Mouse (Mus musculus): ENCODE data around the gene 6030452D12Rik.

6030452D12Rik gene

DNA sequence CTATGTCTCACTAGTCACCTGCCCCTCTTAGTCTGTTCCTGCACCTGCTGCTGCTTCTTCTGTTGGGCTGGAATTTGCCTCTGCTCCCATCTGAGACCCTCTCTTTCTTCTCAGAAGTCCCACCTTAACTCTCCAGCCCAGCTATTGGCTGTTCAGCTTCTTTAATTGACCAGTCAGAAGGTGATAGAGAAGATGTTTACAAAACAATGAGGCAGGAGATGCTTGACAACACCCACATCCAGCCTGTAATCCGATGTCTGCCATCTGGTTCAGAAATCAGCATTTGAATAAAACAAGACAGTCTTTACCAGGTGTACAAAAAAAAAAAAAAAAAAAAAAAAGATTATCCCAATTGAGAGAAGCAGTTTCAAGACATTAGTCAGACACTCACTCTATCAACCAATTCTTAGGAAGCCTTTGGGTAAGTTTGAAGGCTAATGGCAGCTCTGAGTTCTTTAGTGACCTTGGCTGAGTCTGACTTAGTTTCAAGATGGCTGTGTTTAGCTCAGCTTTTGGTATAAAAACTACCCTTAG is 15.7 kb downstream of the 6030452D12Rik start:
- in situ Hi-C loops (cut with MboI; ENCODE audit: unreplicated experiment in 2 of 2) = no loop called here

DNA sequence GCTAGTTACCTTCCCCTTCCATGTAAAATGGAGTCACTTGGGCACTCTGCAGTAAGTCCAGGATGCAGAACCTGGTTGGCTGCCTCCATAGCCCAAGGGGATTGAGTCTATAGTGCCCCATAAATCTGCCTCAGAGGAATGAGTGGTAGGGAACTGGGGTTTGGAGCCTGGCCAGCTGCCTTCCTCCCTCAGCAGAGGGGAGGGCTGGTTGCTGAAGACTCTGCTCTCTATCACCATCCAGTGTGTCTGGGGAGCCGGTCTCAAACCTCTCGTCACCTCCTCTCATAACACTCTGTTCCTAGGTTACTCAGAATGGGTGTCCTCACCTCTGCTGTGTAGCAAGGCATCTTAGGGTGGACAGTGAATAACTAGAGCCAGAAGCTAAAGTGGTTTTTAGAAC is 16.3 kb downstream of the 6030452D12Rik start:
- in situ Hi-C loops (cut with MboI; ENCODE audit: unreplicated experiment in 2 of 2) = no loop called here

DNA sequence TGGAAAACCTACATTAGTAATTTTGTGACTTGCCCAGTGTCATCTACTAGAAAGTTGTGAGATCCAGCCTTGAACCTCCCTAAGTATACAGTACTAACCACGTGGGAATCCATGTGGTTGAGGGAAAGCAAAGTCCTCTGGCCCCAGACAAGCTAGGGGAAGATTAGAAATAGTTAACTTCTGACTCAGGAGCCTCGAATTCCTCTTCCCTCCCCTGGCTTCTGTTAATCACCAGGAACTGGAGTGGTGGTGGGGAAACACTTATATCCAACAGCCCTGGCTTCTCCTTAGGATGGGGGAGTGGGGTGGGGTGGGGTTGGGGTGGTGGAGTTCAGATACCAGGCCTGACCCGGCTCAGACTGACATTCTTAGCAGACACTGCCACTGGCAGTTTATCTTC is 18.4 kb downstream of the 6030452D12Rik start:
- in situ Hi-C loops (cut with MboI; ENCODE audit: unreplicated experiment in 2 of 2) = no loop called here

DNA sequence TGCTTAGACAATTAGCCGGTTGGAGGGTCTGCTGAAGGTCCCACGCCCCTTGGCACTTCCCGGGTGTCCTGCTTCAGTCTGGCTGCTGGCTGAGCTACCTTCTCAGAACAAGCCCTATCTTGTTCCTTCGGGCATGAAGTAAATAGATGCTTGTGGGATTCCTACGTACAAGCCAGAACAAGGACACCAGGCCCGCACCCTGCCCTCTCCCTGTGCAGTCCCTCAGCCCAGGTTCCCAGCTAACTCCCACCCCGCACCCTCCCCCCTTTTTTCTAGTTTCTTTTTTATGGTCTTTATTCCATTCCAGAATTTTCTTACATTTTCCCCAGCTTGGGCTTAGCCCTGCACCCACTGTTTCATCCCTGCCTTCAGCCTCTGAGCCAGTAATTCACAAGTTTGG is 20.3 kb downstream of the 6030452D12Rik start:
- in situ Hi-C loops (cut with MboI; ENCODE audit: unreplicated experiment in 2 of 2) = no loop called here

DNA sequence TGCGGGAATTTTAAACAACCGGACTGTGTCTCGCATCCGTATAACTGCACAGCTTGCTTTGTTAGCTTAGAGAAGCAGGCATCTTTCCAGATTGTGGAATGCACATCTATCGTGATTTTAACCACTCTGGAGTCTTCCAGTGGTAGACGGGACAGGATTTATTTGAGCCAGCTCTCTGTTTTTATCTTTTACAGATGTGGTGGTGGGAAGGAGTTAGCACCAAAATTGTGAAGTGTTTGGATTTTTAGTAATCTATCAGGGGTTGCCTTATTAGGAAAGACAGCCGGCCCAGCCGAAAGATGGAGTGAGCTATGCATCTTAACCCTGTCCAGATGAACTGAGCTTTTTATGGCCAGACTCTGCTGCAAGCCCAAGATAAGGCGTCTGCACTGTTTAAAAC is 21.5 kb downstream of the 6030452D12Rik start:
- in situ Hi-C loops (cut with MboI; ENCODE audit: unreplicated experiment in 2 of 2) = no loop called here

DNA sequence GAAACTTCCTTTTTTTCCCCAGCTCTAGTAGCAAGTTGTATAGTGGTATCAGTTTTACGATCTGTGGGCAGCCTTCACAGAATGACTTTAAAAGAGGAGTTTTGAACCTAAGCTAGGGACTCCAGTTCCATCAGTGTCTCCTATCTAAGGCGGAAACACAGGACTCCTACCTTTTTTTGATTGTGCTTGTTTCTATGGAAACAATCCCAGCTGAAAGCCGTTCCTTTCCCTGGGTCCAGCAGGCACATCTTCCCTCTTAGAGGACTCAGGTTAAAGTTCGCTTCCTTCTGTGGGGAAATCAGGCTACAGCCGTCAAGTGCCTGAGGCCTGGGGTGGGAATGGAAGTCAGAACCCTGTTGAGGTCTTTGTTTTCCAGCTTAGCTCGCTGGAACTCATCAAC is 26.4 kb downstream of the 6030452D12Rik start:
- in situ Hi-C loops (cut with MboI; ENCODE audit: unreplicated experiment in 2 of 2) = loop anchor here in 1 of 2 experiments (25.0 kb wide), 1 partner anchor 389 kb away; the partner anchor contains the start of gene Esrp2

DNA sequence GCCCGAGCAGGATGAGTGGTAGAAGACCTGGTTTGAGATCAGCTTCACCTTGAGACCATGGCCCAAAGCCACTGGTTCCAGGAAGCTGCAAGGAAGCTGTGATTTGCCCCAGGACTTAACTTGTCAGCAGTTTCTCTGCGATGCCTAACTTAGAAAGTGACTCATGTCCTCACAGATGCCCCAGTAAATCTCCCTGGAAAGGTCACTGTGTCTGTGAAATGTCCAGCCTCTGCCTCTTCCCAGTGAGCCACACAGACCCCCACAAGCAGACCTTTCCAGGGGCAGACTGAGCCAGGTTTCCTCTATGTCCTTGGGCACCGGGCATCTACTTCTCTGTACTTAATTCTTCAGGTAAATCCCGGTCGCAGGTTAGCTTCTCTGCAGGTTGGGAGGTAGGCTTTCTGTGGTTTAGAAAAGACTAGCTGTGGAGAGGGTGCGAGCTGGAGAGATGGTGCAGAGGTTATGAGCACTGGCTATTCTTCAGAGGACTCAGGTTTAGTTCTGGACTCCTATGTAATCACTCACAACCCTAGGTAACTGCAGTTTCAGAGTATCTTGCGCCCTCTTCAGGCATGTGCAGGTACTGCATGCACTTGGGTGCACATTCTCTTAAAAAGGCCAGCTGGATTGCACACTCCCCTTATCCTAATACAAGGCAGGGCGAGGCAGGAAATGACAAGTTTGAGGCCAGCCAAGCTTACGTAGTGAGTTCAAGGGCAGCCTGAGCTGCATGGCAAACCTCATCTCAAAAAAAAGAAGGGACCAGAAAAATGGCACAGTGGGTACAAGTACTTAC is 27.1 kb downstream of the 6030452D12Rik start:
- in situ Hi-C loops (cut with MboI; ENCODE audit: unreplicated experiment in 2 of 2) = loop anchor here in 1 of 2 experiments (25.0 kb wide), 1 partner anchor 390 kb away; the partner anchor contains the start of gene Esrp2

DNA sequence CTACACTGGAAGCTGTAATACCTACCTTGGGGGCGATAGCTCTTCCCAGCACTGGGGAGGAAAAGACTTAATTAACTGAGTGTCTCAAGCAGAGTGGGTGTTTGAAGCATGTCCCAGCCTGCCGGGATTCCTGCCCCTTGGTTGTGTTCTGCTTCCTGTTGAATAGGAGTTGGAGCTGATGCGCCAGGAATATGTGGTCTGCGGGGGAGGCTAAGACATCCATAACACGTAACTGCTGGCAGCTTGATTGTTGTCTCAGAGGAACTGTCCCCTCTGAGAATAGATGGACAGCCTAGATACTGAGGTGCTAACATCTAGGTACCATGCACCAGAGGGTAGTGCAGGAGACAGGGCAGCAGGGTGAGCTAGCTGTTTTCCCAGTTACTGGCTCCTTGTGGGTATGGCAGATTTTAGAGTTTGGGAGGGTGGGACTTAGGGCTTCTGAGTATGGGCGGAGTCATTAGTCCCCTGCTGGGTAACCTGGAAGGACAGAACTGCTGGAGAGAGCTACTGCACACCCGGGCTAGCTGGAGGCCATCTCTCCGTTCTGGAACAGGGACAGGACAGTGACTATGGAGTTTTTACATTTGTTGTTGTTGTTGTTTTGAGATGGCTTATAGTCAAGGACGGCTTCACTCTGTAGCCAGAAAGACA is 28.4 kb downstream of the 6030452D12Rik start:
- in situ Hi-C loops (cut with MboI; ENCODE audit: unreplicated experiment in 2 of 2) = loop anchor here in 1 of 2 experiments (25.0 kb wide), 1 partner anchor 391 kb away; the partner anchor contains the start of gene Esrp2

DNA sequence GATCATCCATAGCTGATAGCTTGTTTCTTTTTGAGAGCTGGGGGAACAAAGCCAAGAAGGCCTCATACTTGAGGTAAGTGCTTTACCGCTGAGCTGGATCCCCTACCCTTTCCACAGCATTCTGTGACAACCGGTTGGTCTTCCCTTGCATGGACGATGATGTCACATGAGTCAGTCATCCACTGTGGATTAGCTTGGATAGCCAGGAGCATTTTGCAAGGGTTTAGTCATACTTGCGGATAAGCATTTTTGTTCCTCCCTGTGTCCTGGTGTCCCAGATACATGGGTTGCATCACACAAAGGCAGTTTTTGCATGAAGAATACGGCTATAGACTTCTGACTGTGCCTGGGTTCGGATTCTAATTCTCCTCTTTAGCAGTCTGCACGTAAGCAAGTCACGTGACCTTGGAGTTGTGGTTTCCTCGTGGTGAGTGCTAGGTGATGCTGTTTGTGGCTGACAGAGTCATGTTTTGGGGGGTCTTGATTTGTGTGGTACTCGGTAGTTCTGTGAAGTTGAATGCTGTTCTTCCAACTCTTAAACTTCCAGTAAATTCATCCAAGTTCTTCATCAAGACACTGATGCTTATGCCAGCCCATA is 29.7 kb downstream of the 6030452D12Rik start:
- in situ Hi-C loops (cut with MboI; ENCODE audit: unreplicated experiment in 2 of 2) = loop anchor here in 1 of 2 experiments (25.0 kb wide), 1 partner anchor 393 kb away; the partner anchor contains the start of gene Esrp2

DNA sequence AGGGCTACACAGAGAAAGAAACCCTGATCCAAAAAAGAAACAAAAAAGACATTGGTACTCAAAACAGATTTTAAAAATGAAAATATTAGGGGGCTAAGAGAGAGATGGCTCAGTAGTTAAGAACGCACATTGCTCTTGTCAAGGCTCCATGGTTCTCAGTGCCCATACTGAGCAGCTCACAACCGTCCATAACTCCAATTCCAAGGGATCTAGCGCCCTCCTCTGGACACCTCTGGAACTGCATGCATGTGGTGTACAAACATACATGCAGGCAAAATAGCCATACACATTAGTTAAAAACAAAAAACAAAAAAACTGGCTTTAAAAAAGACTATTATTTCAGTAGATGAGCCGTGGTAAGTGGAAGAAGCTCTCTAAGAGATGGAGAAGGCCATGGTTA is 30.2 kb downstream of the 6030452D12Rik start:
- in situ Hi-C loops (cut with MboI; ENCODE audit: unreplicated experiment in 2 of 2) = loop anchor here in 1 of 2 experiments (25.0 kb wide), 1 partner anchor 393 kb away; the partner anchor contains the start of gene Esrp2

DNA sequence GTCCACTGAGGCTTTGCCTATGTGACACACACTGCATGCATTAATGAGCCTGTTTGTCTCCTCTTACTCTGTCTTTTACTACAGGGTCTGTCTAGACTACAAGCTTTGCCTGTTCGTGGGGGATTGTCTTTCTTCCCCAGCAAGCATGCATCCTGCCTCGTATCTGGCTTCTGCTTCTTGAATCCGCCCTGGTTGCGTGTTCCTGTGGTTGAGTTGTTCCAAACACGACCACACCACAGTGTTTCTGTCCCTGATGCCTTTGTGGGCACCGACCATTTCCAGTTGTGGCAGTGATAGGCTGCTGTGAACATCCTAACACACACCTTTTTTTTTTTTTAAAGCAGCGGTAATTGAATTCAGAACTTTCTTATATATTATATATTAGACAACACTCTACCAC is 33.4 kb downstream of the 6030452D12Rik start:
- in situ Hi-C loops (cut with MboI; ENCODE audit: unreplicated experiment in 2 of 2) = loop anchor here in 1 of 2 experiments (25.0 kb wide), 1 partner anchor 396 kb away; the partner anchor contains the start of gene Esrp2

DNA sequence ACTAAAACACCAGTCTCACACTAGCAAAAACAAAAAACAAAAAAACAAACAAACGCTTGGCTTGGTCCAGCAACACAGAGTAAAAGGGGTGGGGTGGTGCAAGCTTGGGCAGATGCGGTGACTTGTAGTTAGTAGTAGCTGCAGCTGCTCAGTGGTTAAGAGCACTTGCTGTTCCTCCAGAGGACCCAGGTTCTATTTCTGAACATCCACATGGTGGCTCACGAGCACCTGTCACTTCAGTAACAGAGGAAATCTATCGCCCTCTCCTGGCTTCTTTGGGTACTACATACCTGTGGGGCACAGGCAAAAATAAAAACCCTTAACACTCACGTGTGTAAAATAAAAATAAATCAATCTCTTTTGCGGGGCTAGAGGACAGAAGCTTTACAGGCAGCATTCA is 34.1 kb downstream of the 6030452D12Rik start:
- in situ Hi-C loops (cut with MboI; ENCODE audit: unreplicated experiment in 2 of 2) = loop anchor here in 1 of 2 experiments (25.0 kb wide), 1 partner anchor 397 kb away; the partner anchor contains the start of gene Esrp2

DNA sequence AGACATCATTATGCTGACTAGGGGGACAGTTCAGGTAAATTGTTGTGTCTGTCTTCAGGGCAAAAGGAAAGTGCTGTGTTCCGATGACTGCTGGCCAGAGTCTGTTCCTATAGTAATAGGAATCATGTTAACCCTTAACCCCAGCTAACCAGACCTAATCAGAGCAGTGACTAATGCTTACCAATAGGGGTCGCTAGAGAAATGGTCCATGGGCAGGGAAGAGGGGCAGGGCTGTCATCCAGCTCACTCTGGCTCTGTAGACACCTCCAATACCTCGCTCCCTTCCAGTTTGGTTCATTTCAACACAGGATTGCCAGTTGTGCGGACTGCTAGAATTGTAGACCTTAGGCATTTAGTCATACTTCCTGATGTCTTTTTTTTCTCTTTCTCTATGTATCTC is 35.1 kb downstream of the 6030452D12Rik start:
- in situ Hi-C loops (cut with MboI; ENCODE audit: unreplicated experiment in 2 of 2) = loop anchor here in 1 of 2 experiments (25.0 kb wide), 1 partner anchor 398 kb away; the partner anchor contains the start of gene Esrp2

DNA sequence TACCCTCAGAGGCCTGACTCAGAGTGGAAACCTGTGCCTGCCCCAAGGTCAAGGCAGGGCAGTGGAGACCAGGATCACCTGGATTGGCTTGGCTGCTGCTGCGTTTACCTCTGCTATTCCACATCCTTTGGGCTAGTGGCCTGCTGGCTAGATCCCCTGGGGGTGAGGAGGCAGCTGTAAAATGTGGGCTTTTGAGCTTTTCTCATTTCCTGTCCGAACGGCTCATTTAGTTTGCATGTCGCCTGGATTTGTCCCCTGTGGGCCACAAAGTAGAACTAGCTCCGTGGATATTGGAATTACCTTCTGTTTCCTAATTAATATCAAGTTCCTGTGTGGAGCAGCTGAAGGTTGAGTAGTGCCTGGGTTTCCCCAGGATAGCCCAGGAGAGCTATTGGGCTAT is 38.9 kb downstream of the 6030452D12Rik start:
- in situ Hi-C loops (cut with MboI; ENCODE audit: unreplicated experiment in 2 of 2) = loop anchor here in 1 of 2 experiments (25.0 kb wide), 1 partner anchor 402 kb away; the partner anchor contains the start of gene Esrp2

DNA sequence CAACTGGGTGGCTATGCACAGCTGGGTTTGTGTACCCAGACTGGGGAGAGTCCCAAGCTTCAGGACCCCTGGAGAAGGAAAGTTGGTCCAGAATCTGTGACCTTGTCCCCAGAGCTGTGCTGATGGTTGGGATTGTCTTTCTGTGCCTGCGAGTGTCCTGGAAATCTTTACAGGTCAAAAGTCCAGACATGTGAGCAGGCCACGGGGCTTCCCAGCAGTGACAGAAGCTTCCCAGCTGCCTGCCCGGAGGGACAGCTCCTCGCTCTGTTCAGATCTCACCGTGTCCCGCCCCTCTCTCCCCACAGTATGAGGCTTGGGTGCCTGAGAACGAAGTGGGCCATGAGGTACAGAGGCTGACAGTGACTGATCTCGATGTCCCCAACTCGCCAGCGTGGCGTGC is 40.7 kb downstream of the 6030452D12Rik start:
- in situ Hi-C loops (cut with MboI; ENCODE audit: unreplicated experiment in 2 of 2) = loop anchor here in 1 of 2 experiments (25.0 kb wide), 1 partner anchor 404 kb away; the partner anchor contains the start of gene Esrp2

DNA sequence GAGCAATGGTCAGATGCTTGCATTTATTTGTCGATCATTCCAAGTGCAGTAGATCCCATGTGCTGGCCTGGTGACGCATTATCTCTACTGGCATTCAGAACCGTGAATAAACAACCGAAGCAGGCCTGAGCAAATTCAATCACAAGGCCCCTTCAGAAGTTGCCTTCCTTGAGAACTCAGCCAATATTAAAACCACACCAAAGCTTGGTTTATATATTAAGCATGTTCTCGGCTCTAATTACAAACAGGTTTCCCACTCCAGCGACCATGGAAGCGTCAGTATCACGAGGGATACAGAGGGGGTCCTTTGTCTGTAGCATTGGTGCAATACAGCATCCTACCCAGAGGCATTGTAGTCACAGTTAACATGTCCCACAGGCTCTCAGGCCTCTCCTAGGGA is 42.7 kb downstream of the 6030452D12Rik start:
- in situ Hi-C loops (cut with MboI; ENCODE audit: unreplicated experiment in 2 of 2) = loop anchor here in 1 of 2 experiments (25.0 kb wide), 1 partner anchor 406 kb away; the partner anchor contains the start of gene Esrp2

DNA sequence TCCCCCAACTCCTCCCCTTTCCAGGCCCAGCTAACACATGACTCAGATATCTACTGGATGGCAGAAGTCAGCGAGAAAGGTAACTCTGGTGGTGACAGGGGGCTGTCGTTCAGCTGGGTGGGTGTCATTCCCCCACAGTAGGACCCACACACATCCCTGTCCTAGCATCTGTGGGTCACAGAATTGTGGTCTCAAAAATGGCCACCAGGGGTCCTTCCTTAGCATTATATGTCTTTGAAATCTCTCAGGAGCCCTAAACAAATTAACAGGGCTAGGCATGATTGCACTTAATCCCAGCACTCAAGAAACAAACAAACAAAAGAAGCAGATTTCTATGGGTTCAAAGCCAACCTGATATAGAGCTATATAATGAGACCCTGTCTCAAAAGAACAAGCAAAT is 44.8 kb downstream of the 6030452D12Rik start:
- in situ Hi-C loops (cut with MboI; ENCODE audit: unreplicated experiment in 2 of 2) = loop anchor here in 1 of 2 experiments (25.0 kb wide), 1 partner anchor 408 kb away; the partner anchor contains the start of gene Esrp2

DNA sequence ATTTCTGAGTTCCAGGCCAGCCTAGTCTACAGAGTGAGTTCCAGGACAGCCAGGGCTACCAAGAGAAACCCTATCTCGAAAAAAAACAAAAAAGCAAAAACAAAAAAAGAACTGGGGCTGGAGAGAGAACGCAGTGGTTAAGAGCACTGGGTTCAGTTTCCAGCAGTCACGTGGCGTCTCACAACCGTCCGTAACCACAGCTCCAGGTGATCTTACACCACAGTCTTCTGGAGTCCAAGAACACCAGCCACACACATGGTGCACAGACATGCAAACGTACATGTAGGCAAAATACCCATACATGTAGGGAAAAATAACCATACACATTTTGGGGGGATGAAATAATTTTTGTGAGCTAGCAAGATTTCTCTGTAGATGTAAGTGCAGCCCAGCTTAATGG is 46.4 kb downstream of the 6030452D12Rik start:
- in situ Hi-C loops (cut with MboI; ENCODE audit: unreplicated experiment in 2 of 2) = loop anchor here in 1 of 2 experiments (25.0 kb wide), 1 partner anchor 409 kb away; the partner anchor contains the start of gene Esrp2

DNA sequence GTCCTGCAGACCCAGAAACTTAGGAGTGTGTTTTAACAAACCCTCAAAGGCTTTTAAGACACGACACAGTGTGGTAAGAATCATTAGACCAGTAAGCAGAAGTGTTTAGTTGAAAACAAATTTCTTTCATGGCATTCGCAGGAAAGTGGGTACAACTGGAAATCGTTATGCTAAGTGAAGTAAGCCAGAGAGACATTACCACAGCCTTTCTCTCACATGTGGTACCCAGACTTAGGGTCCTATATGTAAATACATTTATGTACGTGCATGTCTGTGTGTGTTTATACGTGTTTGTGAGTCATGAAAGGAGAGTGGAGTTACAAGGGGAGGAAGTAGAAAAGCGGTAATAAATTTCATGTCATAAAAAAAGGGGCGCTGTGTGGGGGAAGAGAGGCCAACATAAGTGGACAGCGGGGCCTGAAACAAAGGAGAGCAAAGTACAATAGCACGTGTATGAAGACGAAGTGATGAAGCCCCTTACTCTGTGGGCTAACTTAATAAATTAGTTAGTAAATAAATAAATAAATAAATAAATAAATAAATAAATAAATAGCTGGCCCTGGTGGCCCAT is 48.1 kb downstream of the 6030452D12Rik start:
- in situ Hi-C loops (cut with MboI; ENCODE audit: unreplicated experiment in 2 of 2) = loop anchor here in 1 of 2 experiments (25.0 kb wide), 1 partner anchor 411 kb away; the partner anchor contains the start of gene Esrp2

DNA sequence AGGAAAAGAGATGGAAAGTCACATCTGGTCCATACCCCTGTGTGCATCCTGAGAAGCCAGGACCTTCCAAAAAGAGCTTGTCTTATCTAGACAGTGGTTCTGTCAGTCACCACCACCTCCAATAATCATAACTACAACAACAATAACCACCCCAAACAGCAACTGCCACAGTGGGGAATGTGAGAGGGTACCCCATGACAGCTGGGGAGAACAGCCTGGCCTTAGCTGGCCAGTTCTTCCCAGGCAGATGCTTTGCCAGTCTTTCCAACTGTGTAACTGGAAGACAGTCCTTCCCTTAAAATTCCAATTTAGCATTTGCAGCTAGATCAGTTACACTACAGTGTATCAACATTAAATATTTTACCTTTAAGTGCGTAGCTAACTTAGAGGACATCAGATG is 50.6 kb downstream of the 6030452D12Rik start:
- in situ Hi-C loops (cut with MboI; ENCODE audit: unreplicated experiment in 2 of 2) = no loop called here

All from v-Abl transformed pro-B cells (cell line).